Mouse (Mus musculus) lung, adult 2 months (tissue): ENCODE results near the gene Tmem108.

Source experiments
- CTCF ChIP-seq: fragments of 200-500 bp; IDR thresholded peaks from 2 replicates; pipeline ENCODE4 v1.5.1; 2011; ENCODE audit warnings: mild to moderate bottlenecking, low read length, control low read depth; ENCODE audit not compliant: insufficient read depth
- POLR2A ChIP-seq: fragments of 200-500 bp; IDR thresholded peaks from 2 replicates; pipeline ENCODE4 v1.6.1; 2011; ENCODE audit warnings: low read depth, mild to moderate bottlenecking, control low read depth, low read length, borderline replicate concordance; ENCODE audit errors: extremely low read depth

DNA sequence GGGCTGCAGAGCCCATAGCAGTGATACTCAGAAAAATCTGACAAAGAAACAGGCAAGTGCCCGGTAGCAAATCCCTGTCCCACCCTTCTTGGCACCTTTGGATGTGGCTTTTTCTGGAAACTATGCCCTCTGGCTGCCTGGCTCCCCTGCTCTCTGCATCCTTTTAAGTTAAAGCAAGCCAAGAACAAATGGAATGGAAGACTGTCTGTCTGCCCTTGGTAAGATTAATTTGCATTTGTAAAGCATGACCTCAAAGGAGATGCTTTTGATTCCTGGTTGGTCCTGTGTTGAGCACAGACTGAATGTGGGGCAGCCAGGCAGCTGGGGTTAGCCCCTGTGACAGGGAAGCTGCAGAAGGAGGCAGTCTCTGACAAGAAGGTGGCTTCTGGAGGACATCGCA is 247.8 kb downstream of the Tmem108 start:
- TF ChIP-seq CTCF (no peak), POLR2A (no peak)
